Mouse (Mus musculus): ENCODE data around the gene Cit. TPM values are rescaled to one million over a fixed set of nuclear protein-coding genes. Genes with fewer than 3 reads are reported as not detected.

Cit gene
- polyA plus RNA-seq (2017; shearing (Covaris generic)) = 2.7 TPM

DNA sequence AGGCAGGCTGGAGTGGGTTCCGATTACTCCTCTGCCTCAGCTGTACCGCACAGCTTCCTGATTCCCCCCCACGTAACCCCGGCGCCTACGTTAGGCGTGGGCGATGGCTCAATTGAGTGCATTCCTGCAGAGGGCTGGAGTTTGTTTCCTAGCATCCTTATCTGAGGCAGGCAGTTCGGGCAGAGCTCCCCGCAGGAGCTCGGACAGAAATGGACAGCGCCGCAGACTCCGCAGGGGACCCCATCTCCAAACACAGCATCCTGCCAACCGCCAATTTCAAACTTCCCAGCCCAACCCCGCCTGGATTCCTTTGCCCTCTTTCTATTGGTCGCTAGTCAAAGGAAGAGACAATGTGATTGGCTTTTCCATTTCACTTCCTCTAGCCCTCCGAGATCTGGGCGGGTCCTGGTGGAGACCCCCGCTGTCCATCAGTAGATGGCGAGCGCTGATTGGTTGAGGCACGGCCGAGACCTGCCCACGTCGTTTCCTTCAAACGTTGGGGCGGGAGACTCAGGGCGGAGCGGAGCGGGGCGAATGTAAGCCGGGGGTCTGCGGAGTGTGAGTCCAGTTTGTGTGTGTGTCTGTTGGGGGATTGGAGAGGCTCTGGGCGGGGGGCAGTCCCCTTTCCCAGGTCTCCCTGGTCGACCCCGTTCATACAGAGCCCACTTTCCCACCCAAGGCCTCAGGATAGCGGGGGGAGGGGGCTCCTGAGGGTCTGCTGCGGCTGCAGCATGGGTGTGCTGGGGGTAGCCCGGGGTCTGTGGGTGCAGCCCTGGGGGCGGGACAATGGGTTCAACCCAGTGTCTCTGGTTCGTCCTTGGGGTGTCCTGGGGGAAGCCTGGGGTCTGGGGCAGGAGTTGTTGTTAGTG, at the start of gene Cit:
Gene Cit, plus strand, starts transcription at position 513 of the 869 bp plus-strand sequence.

DNA sequence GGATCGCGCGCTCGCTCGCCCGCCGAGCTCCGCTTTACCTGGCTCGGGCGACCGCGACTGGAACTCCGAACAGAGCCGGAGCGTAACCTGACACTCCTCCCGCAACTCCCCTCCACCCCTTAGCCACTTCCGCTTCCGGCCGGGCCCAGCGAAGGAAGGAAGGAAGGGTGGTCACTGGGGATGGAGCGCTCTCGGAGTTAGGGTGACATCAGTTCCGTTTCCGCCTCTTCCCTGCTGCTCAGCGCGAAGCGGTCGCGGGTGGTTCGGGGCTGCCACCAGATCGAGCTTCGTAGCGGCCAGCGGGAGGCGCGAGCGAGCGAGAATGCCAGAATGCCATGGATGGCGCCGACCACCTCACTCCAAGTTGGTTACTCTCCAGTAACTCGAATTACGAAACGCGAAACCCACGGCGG, 179.3 kb downstream of the Cit start, which contains the start of gene Prkab1:
Gene Prkab1, minus strand, starts transcription at position 182 of the 413 bp plus-strand sequence.

Other genes with a start within 250 kb of the Cit start
- gene Rab35, start 213.4 kb upstream of the Cit start, polyA plus RNA-seq (2017; shearing (Covaris generic)) = 16.1 TPM
- 71.0 TPM for gene Bicdl1, start 113.7 kb upstream of the Cit start, polyA plus RNA-seq (2017; shearing (Covaris generic))
- gene Prkab1, start 179.2 kb downstream of the Cit start, polyA plus RNA-seq (2017; shearing (Covaris generic)) = 99.4 TPM
- not detected for gene Tmem233, start 238.0 kb downstream of the Cit start, polyA plus RNA-seq (2017; shearing (Covaris generic))

All from CD4-positive, CD25-positive, alpha-beta regulatory T cell (primary cell).